Mouse (Mus musculus) testis, adult 2 months (tissue): Measurements from ENCODE around the gene Ccdc33.

Experiments used
- CTCF ChIP-seq: fragments of 200-500 bp; IDR thresholded peaks from 2 replicates; pipeline ENCODE4 v1.5.1; 2012; ENCODE audit warnings: low read depth, mild to moderate bottlenecking, inconsistent platforms, low read length, moderate library complexity; ENCODE audit not compliant: control insufficient read depth, insufficient read depth, insufficient replicate concordance
- POLR2A ChIP-seq: fragments of 200-500 bp; IDR thresholded peaks from 2 replicates; pipeline ENCODE4 v1.6.1; 2012; ENCODE audit warnings: low read depth, mild to moderate bottlenecking, inconsistent platforms, low read length, moderate library complexity; ENCODE audit not compliant: control insufficient read depth

DNA sequence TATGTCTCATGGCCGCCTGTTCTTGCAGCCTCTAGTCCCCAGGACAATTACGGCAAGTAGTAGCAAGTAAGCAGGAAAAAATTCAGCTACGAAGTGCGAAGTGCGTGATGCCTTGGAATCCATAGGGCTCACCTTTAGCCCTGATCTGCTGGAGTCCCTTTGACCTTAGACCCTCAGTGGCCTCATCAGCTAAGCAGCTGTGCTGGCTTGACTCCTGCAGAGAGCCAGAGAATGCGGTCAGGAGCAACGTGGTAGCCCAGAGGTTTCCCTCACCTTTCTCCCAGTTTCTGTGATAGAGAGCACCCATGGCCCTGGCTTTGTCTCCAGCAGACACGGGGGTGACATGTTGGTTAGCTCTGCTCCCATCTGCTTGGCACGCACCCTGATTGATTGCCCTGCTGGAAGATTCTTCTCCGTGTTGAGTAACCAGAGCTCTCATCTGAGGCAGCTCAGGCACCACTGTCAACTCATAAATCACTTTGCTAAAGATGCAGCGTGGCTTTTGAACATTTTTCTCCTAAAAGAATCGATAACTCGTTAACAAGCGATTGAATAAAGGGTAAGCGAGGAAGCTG, 12.9 kb downstream of the Ccdc33 start:
- TF ChIP-seq POLR2A = no peak
- no peak for TF ChIP-seq CTCF
